Mouse (Mus musculus): ENCODE results near the gene Zbtb12. TPM values are rescaled to one million over a fixed set of nuclear protein-coding genes. Genes with fewer than 3 reads are reported as not detected.
A peak's percentile ranks its signal among the peaks of the same experiment; 100 is the strongest.

Gene Zbtb12
- polyA plus RNA-seq, 1 experiment from 2014 or later, result 33.5 TPM

DNA sequence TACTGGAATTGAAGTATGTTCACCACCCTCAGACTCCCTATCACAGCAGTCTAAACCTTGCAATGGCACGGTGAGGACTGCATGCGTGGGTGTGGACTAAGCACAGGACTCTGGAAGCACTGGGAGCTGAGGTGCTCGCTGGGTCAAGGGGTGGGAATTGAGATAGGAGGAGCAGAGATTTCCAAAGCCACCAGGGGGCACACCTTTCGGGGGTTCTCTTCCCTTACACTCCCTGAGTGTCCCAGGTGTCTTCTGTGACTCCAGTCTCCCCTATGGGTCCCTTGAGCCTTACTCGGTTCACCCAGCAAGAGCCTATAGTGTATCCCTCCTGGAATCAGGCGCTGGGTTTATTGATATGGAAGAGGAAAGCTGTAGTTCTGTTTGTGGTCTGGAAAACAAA, 43.7 kb downstream of the Zbtb12 start:
- POLR2A ChIA-PET, result no interaction called here
- ATAC-seq (no peak), DNase-seq (ENCODE audit: low read depth, low spot score) (no peak)
- in situ Hi-C loops (cut with MboI; ENCODE audit: low pct_unique_long_range_greater_than_20kb), result no loop called here
- H3K27me3 ChIP-seq, result no peaks in the 10 kb centered on the region
- CTCF ChIA-PET, result interaction anchor here (0.9 to 1.9 kb wide), 5 partner anchors 11 to 66 kb away, joined by 3 to 6 read pairs (median 3); no protein-coding TSS in a partner anchor
- TF ChIP-seq CTCF (IDR thresholded peaks at IDR 0.05), result no peak

DNA sequence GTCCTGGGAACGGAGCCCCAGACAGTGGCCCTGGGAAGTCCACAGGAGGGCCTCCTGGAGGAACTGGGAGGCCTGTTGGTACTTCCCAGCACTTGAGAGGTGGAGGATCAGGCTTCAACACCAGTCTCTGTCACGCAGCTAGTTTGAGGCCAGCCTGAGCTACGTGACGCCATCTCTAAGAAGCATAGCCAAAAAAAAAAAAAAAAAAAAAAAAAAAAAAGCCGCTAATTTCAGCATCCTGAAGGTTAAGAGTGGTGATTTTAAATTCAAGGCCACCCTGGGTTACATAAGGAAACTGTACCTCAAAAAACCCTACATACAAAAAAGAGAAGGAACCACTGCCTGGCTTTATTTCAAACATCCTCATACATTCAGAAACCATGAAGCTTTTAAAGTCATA, 45.0 kb downstream of the Zbtb12 start:
- POLR2A ChIA-PET, result interaction anchor here (0.6 kb wide), 1 partner anchor 17 kb away, joined by 5 read pairs; no protein-coding TSS in a partner anchor
- CTCF ChIA-PET, result interaction anchor here (0.7 to 1.7 kb wide), 9 partner anchors 8 to 41 kb away, joined by 3 to 8 read pairs (median 3); partner anchors contain the start of gene Slc44a4
- TF ChIP-seq CTCF (IDR thresholded peaks at IDR 0.05), result no peak
- H3K27me3 ChIP-seq, result no peaks in the 10 kb centered on the region
- in situ Hi-C loops (cut with MboI; ENCODE audit: low pct_unique_long_range_greater_than_20kb), result no loop called here
- ATAC-seq, result no peak
- DNase-seq (ENCODE audit: low read depth, low spot score), result no peak

DNA sequence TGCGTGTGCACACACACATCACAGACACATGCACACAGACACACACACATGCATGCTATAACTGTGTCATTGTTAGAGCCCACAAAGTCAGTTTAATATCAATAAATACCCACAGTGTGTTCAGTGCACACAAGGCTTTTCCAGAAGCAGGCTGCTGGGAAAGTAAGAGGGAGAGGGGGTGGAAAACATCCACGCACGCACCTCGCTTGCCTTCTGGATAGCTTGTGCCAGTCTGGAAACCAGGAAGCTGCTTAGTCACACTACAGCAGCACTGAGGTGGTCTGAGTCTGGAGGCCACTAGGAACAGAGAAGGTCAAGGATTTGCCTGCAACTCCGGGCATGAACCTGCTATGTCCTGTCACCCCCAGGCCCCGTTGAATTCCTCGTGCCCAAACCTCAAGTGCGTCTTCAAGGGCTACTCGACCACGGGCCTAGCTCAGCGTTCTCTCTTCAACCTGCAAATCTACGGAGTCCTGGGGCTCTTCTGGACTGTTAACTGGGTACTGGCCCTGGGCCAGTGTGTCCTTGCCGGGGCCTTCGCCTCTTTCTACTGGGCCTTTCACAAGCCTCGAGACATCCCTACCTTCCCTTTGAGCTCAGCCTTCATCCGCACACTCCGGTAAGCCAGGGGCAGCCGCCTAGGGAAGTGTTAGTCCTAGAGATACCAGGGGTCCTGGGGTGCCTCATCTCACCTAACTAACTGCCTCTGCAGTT, 48.2 kb downstream of the Zbtb12 start:
- in situ Hi-C loops (cut with MboI; ENCODE audit: low pct_unique_long_range_greater_than_20kb), result no loop called here
- ATAC-seq, result no peak
- no peak for TF ChIP-seq CTCF (IDR thresholded peaks at IDR 0.05)
- no peak for DNase-seq (ENCODE audit: low read depth, low spot score)
- ChIA-PET CTCF (interaction anchor here (0.7 to 1.2 kb wide), 2 partner anchors 12 to 23 kb away, joined by 3 to 4 read pairs; no protein-coding TSS in a partner anchor), POLR2A (no interaction called here)
- no peaks in the 10 kb centered on the region for H3K27me3 ChIP-seq

DNA sequence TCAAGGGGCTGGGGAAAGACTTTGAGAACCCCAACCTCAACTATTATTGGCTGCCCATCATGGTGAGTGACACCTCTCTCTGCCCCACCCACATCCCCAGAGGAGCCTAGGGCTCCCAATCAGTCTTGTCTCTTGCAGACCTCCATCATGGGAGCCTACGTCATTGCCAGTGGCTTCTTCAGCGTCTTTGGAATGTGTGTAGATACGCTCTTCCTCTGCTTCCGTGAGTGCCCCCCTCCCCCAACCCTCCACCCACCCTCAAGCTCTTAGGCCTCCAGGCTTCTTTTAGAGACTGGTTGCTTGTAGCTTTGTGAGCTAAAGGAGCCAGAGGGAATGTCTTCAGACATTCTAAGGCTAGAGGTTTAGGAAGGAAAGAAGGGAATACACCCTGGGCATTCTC, 49.6 kb downstream of the Zbtb12 start:
- TF ChIP-seq CTCF (IDR thresholded peaks at IDR 0.05), result no peak
- H3K27me3 ChIP-seq, result no peaks in the 10 kb centered on the region
- DNase-seq (ENCODE audit: low read depth, low spot score) (no peak), ATAC-seq (no peak)
- POLR2A ChIA-PET, result interaction anchor here (0.7 kb wide), 1 partner anchor 27 kb away, joined by 3 read pairs; no protein-coding TSS in a partner anchor
- CTCF ChIA-PET, result no interaction called here
- in situ Hi-C loops (cut with MboI; ENCODE audit: low pct_unique_long_range_greater_than_20kb), result no loop called here

DNA sequence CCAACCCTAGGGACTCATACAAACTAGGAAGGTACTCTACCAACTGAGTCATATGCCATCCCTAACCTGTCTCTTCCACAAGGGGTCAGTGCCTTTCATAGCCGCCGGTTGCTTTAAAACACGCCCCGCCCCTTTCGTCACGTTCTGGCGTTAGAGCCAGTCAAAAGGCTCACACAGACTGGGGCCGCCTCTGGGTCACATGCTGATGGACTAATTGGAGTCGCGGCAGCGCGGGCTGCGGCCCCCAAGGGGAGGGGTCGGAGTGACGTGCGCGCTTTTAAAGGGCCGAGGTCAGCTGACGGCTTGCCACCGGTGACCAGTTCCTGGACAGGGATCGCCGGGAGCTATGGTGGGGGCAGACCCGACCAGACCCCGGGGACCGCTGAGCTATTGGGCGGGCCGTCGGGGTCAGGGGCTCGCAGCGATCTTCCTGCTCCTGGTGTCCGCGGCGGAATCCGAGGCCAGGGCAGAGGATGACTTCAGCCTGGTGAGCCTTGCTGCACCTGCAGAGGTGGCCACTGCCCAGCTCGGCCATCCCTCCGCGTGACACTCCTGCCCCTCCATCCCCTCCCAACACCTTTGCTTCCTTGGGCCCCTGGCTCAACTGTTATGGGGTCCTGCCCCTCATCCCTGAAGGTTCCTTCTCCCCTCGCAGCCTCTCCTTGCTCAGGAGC, 51.9 kb downstream of the Zbtb12 start, which contains the start of gene Neu1:
Gene Neu1, plus strand, starts transcription at position 193 of the 674 bp plus-strand sequence.
- TF ChIP-seq CTCF (IDR thresholded peaks at IDR 0.05), result no peak
- CTCF ChIA-PET, result interaction anchor here (0.8 to 2.2 kb wide), 3 partner anchors 12 to 15 kb away, joined by 3 to 6 read pairs (median 3); no protein-coding TSS in a partner anchor
- in situ Hi-C loops (cut with MboI; ENCODE audit: low pct_unique_long_range_greater_than_20kb), result no loop called here
- ATAC-seq, result peak; percentile 90
- H3K27me3 ChIP-seq, result no peaks in the 10 kb centered on the region
- POLR2A ChIA-PET, result interaction anchor here (0.6 to 1.5 kb wide), 4 partner anchors 16 to 67 kb away, joined by 3 to 6 read pairs (median 4); no protein-coding TSS in a partner anchor
- DNase-seq (ENCODE audit: low read depth, low spot score), result peak; percentile 84

DNA sequence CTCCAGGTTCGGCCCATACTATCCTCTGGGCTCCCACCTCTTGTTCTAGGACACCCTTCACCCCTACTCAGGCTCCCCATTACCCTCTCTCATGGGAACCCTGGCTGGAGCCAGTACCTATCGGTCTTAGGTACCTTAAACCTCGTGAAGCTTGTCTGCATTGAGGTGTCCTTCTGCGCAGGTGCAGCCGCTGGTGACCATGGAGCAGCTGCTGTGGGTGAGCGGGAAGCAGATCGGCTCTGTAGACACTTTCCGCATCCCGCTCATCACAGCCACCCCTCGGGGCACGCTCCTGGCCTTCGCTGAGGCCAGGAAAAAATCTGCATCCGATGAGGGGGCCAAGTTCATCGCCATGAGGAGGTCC, 52.4 kb downstream of the Zbtb12 start:
- in situ Hi-C loops (cut with MboI; ENCODE audit: low pct_unique_long_range_greater_than_20kb), result no loop called here

DNA sequence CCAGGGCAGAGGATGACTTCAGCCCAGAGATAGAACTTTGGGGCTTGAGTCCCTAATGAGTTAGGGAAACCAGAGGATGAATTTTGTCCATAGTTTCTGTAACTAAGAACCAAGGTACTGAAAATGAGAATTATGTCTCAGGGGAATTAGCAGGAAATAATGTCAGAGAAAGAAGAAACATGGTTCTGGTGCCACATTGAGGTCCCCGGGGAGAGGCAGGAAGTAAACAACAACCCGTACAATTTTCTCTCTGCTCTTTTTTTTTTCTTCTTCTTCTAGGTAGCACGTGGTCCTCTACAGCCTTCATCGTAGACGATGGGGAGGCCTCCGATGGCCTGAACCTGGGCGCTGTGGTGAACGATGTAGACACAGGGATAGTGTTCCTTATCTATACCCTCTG, 53.0 kb downstream of the Zbtb12 start:
- H3K27me3 ChIP-seq, result no peaks in the 10 kb centered on the region
- TF ChIP-seq CTCF (IDR thresholded peaks at IDR 0.05), result no peak
- in situ Hi-C loops (cut with MboI; ENCODE audit: low pct_unique_long_range_greater_than_20kb), result no loop called here
- ChIA-PET CTCF (interaction anchor here (2.2 kb wide), 1 partner anchor 14 kb away, joined by 6 read pairs; no protein-coding TSS in a partner anchor), POLR2A (interaction anchor here (0.5 kb wide), 1 partner anchor 215 kb away, joined by 8 read pairs; no protein-coding TSS in a partner anchor)
- ATAC-seq (no peak), DNase-seq (ENCODE audit: low read depth, low spot score) (no peak)

More for the DNA sequence above, 52.4 kb downstream of the Zbtb12 start:
- ATAC-seq (peak; percentile 5), DNase-seq (ENCODE audit: low read depth, low spot score) (no peak)
- POLR2A ChIA-PET, result interaction anchor here (0.5 to 1.5 kb wide), 4 partner anchors 16 to 216 kb away, joined by 3 to 8 read pairs (median 4); no protein-coding TSS in a partner anchor
- no peaks in the 10 kb centered on the region for H3K27me3 ChIP-seq
- CTCF ChIA-PET, result interaction anchor here (0.8 to 2.2 kb wide), 2 partner anchors 12 to 15 kb away, joined by 3 to 6 read pairs; no protein-coding TSS in a partner anchor
- no peak for TF ChIP-seq CTCF (IDR thresholded peaks at IDR 0.05)

DNA sequence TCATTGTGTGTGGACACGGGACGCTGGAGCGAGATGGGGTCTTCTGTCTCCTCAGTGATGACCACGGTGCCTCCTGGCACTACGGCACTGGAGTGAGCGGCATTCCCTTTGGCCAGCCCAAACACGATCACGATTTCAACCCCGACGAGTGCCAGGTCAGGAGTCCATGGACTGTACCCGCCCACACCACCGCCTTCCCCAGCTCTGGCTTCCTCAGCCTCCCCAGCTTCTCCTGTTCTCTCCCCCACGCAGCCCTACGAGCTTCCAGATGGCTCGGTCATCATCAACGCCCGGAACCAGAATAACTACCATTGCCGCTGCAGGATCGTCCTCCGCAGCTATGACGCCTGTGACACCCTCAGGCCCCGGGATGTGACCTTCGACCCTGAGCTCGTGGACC, 54.7 kb downstream of the Zbtb12 start:
- H3K27me3 ChIP-seq, result no peaks in the 10 kb centered on the region
- ATAC-seq (no peak), DNase-seq (ENCODE audit: low read depth, low spot score) (no peak)
- in situ Hi-C loops (cut with MboI; ENCODE audit: low pct_unique_long_range_greater_than_20kb), result no loop called here
- ChIA-PET POLR2A (interaction anchor here (0.9 kb wide), 1 partner anchor 16 kb away, joined by 4 read pairs; no protein-coding TSS in a partner anchor), CTCF (interaction anchor here (1.4 kb wide), 2 partner anchors 9 to 11 kb away, joined by 3 to 4 read pairs; no protein-coding TSS in a partner anchor)
- no peak for TF ChIP-seq CTCF (IDR thresholded peaks at IDR 0.05)

DNA sequence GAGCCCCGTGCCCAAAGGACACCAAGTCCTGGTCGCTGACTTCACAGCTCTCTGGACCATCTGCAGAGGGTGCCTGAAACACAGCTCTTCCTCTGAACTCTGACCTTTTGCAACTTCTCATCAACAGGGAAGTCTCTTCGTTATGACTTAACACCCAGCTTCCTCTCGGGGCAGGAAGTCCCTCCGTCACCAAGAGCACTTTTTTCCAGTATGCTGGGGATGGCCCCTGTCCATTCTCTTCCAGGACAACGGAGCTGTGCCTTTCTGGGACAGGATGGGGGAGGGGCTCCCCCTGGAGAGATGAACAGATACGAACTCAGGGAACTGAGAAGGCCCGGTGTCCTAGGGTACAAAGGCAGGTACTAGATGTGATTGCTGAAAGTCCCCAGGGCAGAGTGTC, 55.5 kb downstream of the Zbtb12 start:
- no peak for ATAC-seq
- ChIA-PET POLR2A (no interaction called here), CTCF (interaction anchor here (1.4 kb wide), 1 partner anchor 10 kb away, joined by 4 read pairs; no protein-coding TSS in a partner anchor)
- H3K27me3 ChIP-seq, result no peaks in the 10 kb centered on the region
- no peak for TF ChIP-seq CTCF (IDR thresholded peaks at IDR 0.05)
- in situ Hi-C loops (cut with MboI; ENCODE audit: low pct_unique_long_range_greater_than_20kb), result no loop called here
- no peak for DNase-seq (ENCODE audit: low read depth, low spot score)

DNA sequence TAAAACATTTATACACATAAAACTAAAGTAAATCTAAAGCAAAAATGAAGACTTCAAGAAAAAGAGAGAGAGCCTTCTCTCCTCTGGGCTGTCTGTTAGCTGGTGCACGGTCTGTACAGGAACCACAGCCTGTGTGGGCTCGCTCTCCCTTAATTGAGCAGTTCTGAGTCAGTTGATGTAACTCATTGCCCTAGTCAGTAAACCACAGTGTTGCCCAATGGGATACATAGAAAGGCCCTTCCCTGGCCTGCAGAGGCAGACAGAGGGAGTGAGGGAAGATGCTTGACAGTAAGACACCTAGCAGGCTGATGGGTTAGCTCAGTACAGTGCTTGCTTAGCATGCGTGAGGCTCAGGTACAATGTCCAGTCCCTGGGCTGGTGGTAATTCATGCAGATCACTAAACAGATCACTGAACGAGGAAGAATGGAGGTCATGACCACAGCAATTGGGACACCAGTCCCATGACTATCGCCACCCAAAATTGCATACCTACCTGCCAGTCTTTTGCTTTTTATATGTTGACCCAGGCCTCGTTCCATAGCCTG, 58.8 kb downstream of the Zbtb12 start:
- DNase-seq (ENCODE audit: low read depth, low spot score) (no peak), ATAC-seq (no peak)
- no peaks in the 10 kb centered on the region for H3K27me3 ChIP-seq
- in situ Hi-C loops (cut with MboI; ENCODE audit: low pct_unique_long_range_greater_than_20kb), result no loop called here
- no peak for TF ChIP-seq CTCF (IDR thresholded peaks at IDR 0.05)
- CTCF ChIA-PET, result no interaction called here
- POLR2A ChIA-PET, result interaction anchor here (1.3 kb wide), 1 partner anchor 13 kb away, joined by 3 read pairs; no protein-coding TSS in a partner anchor

Data from Patski (cell line).